Mouse (Mus musculus) heart, adult 2 months (tissue): ENCODE data around the gene Rsrc1.

ENCODE experiments used
- CTCF ChIP-seq: fragments of 200-600 bp; IDR thresholded peaks from 2 replicates; pipeline ENCODE4 v1.8.1; 2022; ENCODE audit warnings: antibody characterized with exemption, mild to moderate bottlenecking, moderate library complexity
- EP300 ChIP-seq: fragments of 200-500 bp; IDR thresholded peaks from 2 replicates; pipeline ENCODE4 v1.6.1; 2011; ENCODE audit warnings: low read depth, low read length, control low read depth; ENCODE audit not compliant: insufficient read depth
- POLR2A ChIP-seq: fragments of 200-500 bp; IDR thresholded peaks from 2 replicates; pipeline ENCODE4 v1.6.1; 2011; ENCODE audit warnings: mild to moderate bottlenecking, low read depth, low read length, control low read depth; ENCODE audit not compliant: insufficient read depth

- TF ChIP-seq CTCF, result no peak
- TF ChIP-seq EP300, result no peak
- TF ChIP-seq POLR2A, result no peak
Measured at GRCm38 (mm10) chr3:67197179-67197578, 216.0 kb downstream of the Rsrc1 start.
